Mouse (Mus musculus) hindbrain, embryonic 12.5 days (tissue): ENCODE measurements around the gene Gm4836. TPM values are rescaled to one million over a fixed set of nuclear protein-coding genes. Genes with fewer than 3 reads are reported as not detected.
"Not testable (repeated sequence)": the region's sequence is repeated elsewhere in the genome, so short reads cannot be mapped to it uniquely, and the experiment has no call there.

Source experiments
- ATAC-seq: fragments of 200-750 bp; cut with Nextera tagmentation; 2 replicates; pipeline ENCODE4 v1.8.0; 2017; ENCODE audit warnings: moderate TSS enrichment; ENCODE audit not compliant: low FRiP score
- H3K27ac ChIP-seq: fragments of 300-500 bp; sonication (generic); 2 replicates; pipeline ENCODE4 v1.5.1; 2016; ENCODE audit warnings: mild to moderate bottlenecking
- H3K27me3 ChIP-seq: fragments of 300-500 bp; sonication (generic); 2 replicates; pipeline ENCODE4 v1.6.1; 2016; ENCODE audit warnings: mild to moderate bottlenecking
- H3K36me3 ChIP-seq: fragments of 300-500 bp; sonication (generic); 2 replicates; pipeline ENCODE4 v1.6.1; 2016; ENCODE audit warnings: mild to moderate bottlenecking
- H3K4me1 ChIP-seq: fragments of 300-500 bp; sonication (generic); 2 replicates; pipeline ENCODE4 v1.6.1; 2016
- H3K4me2 ChIP-seq: fragments of 300-500 bp; sonication (generic); replicated peaks from 2 replicates; pipeline ENCODE4 v1.6.1; 2016; ENCODE audit warnings: mild to moderate bottlenecking
- H3K4me3 ChIP-seq: fragments of 300-500 bp; sonication (generic); 2 replicates; pipeline ENCODE4 v1.5.1; 2016; ENCODE audit warnings: mild to moderate bottlenecking
- H3K9ac ChIP-seq: fragments of 300-500 bp; sonication (generic); 2 replicates; pipeline ENCODE4 v1.6.1; 2016; ENCODE audit warnings: mild to moderate bottlenecking, moderate library complexity
- H3K9me3 ChIP-seq: fragments of 300-500 bp; sonication (generic); replicated peaks from 2 replicates; pipeline ENCODE4 v1.6.1; 2016; ENCODE audit warnings: mild to moderate bottlenecking
- WGBS: fragments of 180-500 bp; shearing (Covaris S2); methylation state at CpG from one replicate; pipeline ENCODE4 v1.1.7; 2016; 5-methylcytosine and 5-hydroxymethylcytosine counted together
- polyA plus RNA-seq: library from polyadenylated mRNA; unstranded; fragments of >200 nt; fragmentation: Nextera tagmentation; extraction: Ambion mirVana; gene quantifications from 2 replicates; pipeline ENCODE4 v1.2.1, GENCODE M21; 2016

Gm4836 gene
- not detected in 2 replicates for polyA plus RNA-seq

GRCm38 (mm10) chrX:28293532-28293931, at the start of gene Gm4836:
Gene Gm4836 (minus strand): TSS chrX:28293632.
- not testable (repeated sequence) for ATAC-seq, H3K27ac ChIP-seq, H3K9ac ChIP-seq, H3K4me1 ChIP-seq, H3K9me3 ChIP-seq, H3K36me3 ChIP-seq, H3K4me3 ChIP-seq, H3K4me2 ChIP-seq, H3K27me3 ChIP-seq
- WGBS: no CpG with 5 or more reads among the region's 6 CpGs
